Mouse (Mus musculus): ENCODE measurements around the gene BC035947.

- TF ChIP-seq ZC3H11A (IDR thresholded peaks at IDR 0.05; ENCODE audit: low read depth, low read length) (no peak), EP300 (IDR thresholded peaks at IDR 0.05; ENCODE audit: low read length) (no peak), MAX (IDR thresholded peaks at IDR 0.05; ENCODE audit: low read length) (no peak), CTCF (conservative IDR thresholded peaks at IDR 0.05 in 1 of 2, IDR thresholded peaks at IDR 0.05 in 1 of 2; ENCODE audit: low read depth in 2 of 2, low read length in 2 of 2) (no peak), USF1 (IDR thresholded peaks at IDR 0.05; ENCODE audit: low read depth, low read length) (no peak), UBTF (IDR thresholded peaks at IDR 0.05; ENCODE audit: low read depth, low read length) (no peak), E2F4 (IDR thresholded peaks at IDR 0.05; ENCODE audit: insufficient replicate concordance, low read depth, low read length) (no peak), ZKSCAN1 (IDR thresholded peaks at IDR 0.05; ENCODE audit: borderline replicate concordance, low read depth, low read length) (no peak), ZMIZ1 (IDR thresholded peaks at IDR 0.05; ENCODE audit: low read depth, low read length) (no peak), KAT2A (IDR thresholded peaks at IDR 0.05; ENCODE audit: insufficient replicate concordance, low read length) (no peak), POLR2A (IDR thresholded peaks at IDR 0.05; ENCODE audit: low read depth, low read length) (no peak), RCOR1 (conservative IDR thresholded peaks at IDR 0.05; ENCODE audit: low read depth, low read length) (no peak), JUND (conservative IDR thresholded peaks at IDR 0.05; ENCODE audit: low read depth, low read length) (no peak), PAX5 (IDR thresholded peaks at IDR 0.05; ENCODE audit: low read length) (no peak)
Measured at GRCm38 (mm10) chr1:78448091-78448490, 63.9 kb downstream of the BC035947 start.

Measured in CH12.LX (cell line).